Mouse (Mus musculus): ENCODE measurements around the gene Apoc1.

The Apoc1 gene

DNA sequence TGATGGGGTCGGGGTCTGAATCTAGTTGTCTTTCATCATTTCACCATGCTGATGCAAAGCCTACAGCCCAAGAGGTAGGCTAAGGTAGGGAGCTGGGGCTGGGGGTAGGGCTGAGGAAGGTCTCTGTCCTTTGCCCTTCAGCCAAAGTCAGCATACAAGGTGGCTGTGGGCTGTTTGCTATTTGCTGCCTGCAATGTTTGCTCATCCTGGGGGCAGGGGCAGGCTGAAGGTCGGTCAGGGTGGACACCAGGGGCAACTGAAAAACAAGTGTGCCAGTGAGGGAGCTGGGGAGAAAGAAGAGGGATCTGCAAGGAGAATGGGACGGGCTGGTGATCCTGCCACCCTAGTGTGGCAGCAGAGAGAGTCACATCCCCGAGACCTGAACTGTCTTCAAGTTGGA lies 7.1 kb downstream of the Apoc1 start:
- no peak for DNase-seq (ENCODE audit: low spot score)

GRCm38 (mm10) chr7:19683771-19684201 lies 8.7 kb downstream of the Apoc1 start:
- no peak for DNase-seq (ENCODE audit: low spot score)

- no peak for DNase-seq (ENCODE audit: low spot score)
Measured at GRCm38 (mm10) chr7:19682979-19683378, 9.5 kb downstream of the Apoc1 start.

DNA sequence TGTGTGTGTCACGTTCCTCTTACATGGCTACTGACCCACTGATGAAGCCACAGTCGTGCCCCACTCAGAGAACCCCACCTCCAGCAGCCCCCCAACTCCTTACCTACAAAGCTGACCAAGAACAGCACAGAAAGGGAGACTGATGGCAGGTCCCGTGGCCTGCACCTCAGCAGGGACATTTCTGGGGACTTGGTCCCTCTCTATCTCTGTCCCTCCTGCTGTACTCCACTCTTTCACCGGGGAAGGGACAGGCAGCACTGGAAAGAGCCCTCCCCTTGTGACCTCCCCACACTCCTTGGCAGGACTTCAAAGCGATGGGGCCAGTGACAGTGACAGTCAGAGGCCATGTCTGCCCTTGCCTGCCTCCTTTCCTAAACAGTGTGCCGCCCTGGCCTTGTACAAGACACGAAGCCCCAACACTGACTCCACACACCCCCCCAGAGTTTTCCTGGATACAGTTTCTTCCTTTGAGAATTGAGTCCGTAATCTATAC lies 11.2 kb downstream of the Apoc1 start, which contains the start of the genes Gm44805 and Apoc4:
Gm44805 (minus strand) TSS at position 222 of the 493 bp plus-strand sequence.
Apoc4 (minus strand) TSS at position 278 of the 493 bp plus-strand sequence.
- DNase-seq (ENCODE audit: low spot score): no peak

DNA sequence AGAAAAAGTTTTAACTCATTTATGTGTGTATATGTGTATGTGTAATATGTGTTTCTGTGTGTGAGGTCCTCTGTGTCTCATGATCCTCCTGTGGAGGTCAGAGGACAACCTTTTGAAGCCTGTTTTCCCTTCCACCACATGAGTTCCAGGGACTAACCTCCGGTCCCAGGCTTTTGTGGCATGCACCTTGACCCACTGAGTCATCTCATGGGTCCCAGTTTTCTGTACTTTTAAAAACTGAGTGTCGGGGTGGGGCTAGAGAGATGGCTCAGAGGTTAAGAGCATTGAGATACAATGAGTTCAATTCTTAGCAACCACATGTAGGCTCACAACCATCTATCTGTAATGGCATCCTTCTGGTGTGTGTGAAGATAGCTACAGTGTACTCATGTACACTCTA lies 11.8 kb downstream of the Apoc1 start:
- DNase-seq (ENCODE audit: low spot score): no peak

GRCm38 (mm10) chr7:19678901-19679300 lies 13.6 kb downstream of the Apoc1 start:
- no peak for DNase-seq (ENCODE audit: low spot score)

- no peak for DNase-seq (ENCODE audit: low spot score)
Measured at GRCm38 (mm10) chr7:19677872-19678271, 14.6 kb downstream of the Apoc1 start, which contains the start of gene Apoc2. Apoc2 (minus strand) TSS chr7:19677941.

DNA sequence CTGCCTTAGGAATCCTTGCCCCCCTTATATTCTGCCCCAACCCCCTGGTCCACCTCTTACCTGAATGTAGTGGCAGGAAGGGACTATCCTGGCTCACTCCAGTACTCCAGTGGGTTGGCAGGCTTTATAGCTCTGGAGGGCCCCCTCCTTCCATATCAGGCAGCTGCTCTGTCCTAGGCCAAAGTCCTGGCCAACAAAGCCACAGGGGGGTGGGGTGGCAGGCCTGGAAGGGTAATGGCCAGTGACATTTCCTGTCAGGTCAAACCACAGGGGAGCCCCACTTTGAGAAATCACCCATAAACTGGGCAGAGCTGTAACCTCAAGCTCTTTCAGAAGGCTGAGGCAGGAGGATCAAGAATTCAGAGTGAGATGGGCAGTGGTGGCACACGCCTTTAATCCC lies 15.8 kb downstream of the Apoc1 start:
- DNase-seq (ENCODE audit: low spot score): no peak

GRCm38 (mm10) chr7:19675824-19676223 lies 16.6 kb downstream of the Apoc1 start:
- DNase-seq (ENCODE audit: low spot score): no peak

- no peak for DNase-seq (ENCODE audit: low spot score)
Measured at GRCm38 (mm10) chr7:19673083-19673699, 19.3 kb downstream of the Apoc1 start.

GRCm38 (mm10) chr7:19671511-19671910 lies 20.9 kb downstream of the Apoc1 start:
- DNase-seq (ENCODE audit: low spot score): no peak

DNA sequence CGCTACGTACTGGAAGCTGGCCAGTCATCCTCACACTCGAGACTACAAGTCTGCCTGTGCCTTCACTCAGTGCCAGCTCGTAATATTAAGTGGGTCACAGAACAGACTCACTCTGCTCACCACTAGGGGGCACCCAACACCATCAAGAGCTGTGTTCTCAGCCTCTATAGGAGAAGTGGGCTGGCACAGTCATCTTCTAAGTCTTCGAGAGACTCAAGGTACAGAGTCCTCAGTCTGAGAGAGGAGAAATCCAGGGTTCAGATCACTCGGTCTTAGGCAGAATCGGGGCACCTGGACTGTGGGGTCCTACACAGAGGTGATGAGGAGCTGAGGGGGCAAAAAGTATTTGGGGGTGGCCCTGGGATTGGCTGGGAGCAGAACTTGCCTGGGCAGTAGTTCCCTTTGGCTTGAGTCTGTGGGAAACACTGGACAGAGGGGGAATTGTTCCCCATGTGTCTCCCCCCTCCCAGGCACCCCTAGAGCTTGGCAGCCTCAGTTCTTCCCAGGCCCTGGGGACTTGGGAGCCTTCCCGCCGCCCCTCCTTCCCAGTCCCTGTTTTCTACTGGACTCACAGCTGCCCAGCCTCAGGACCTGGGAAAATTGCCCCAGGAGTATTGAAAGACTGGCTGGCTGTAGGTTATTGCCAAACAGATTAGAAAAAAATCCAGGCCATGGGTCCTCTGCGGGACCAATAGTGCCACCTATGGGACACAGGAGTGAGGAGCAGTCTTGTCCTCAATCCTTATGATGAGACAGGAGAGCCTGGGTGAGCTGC lies 23.3 kb downstream of the Apoc1 start:
- peak; percentile 85 for DNase-seq (ENCODE audit: low spot score)

DNA sequence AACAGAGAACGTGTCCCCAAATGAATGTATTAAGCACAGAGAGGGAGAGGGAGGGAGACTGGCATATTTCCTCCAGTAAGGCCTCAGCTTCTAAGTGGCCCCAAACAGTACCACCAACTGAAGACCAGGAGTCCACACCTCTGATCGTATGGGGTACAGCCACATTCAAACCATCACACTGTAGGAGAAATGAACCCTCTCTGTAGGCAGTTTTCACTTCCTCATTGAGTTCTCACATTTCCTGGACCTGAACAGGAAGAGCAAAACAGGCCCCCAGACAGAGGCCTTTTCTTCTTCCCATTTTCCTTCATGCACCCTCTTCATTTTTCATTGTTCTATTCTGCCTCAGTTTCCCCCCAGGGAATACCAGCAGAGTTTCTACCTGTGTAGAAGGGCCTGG lies 25.0 kb downstream of the Apoc1 start:
- DNase-seq (ENCODE audit: low spot score): no peak

GRCm38 (mm10) chr7:19666750-19667149 lies 25.7 kb downstream of the Apoc1 start:
- no peak for DNase-seq (ENCODE audit: low spot score)

DNA sequence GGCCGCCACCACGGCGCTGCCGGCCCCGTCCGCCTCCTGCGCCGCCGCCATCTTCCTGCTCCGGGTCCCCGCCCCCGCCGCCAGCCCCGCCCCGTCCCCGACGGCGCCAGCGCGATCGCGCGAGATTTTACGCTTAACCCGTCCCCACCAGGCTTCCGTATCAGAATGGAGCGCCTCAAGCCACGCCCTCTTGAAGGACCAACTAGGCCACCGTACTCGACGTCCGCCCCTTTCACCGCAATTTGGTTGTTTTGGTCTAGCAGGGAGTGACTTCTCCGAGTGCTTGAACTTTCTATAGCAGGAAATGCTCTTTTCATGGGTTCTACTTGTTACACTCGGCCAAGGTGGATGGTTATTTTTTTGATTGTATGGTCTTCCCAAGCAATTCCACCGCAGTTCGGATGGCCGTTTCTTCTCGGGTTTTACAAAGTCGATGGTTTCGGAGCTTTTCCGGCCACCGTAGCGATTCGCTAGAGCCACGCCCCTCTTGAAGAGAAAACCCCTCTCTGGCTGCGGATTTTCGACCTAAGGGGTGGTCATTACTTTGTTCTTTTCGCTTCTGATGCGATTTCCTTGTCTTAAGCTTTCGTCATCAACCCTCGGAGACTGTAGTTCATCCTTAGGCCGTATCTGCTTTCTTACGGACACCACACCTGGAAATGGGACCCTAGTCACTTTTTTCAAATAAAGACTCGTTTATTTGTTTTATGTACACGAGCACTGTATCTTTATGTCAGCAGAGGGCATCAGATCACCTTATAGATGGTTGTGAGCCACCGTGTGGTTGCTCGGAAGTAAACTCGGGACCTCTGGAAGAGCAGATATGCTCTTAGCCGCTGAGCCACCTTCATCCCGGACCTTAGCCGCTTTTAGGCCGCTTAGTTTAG lies 27.3 kb downstream of the Apoc1 start, which contains the start of gene Clptm1:
Clptm1 (minus strand) TSS at position 79 of the 887 bp plus-strand sequence.
- DNase-seq (ENCODE audit: low spot score): peak; percentile 95

DNA sequence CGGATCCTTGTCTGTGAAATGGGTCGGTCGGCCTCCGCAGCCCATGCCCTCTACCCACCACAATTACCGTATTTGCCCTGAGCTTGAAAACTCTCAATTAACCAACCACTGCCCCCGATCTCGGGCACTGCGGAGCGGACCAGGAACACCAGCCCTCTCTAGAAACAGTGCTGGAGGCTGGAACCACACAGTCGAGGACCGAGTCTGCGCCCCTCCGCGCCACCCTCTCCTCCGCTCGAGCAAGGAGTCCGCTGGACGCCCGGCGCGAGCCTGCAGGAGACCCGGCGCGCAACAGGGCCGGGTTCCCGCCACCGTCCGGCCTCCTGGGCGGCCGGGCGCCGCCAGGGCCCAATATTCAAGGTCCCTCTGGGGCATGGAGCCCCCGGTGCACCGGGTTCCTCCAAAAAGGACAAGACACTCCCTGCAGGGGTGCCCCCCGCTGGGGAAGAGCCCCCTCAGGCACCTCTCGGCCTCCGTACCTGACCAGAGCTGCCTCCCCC lies 28.0 kb downstream of the Apoc1 start:
- no peak for DNase-seq (ENCODE audit: low spot score)

DNA sequence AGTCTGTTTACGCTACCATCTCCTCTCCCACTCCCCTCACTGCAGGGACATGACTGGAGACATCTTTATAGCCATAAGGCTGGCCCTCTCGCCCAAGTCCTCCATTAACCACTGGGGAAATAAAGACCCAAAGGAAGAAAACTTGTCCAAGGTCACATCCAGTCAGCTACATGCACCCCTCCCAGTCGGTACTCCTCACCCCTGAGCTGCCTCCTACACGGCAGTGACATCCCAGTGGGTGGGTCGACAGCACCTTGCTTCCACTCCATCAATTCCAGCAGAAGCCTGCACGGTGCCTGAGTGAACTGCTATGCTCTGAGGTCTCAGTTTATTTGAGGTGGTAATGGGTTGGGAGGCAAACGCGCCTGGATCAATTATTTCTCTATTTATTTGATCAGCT lies 28.5 kb downstream of the Apoc1 start:
- DNase-seq (ENCODE audit: low spot score): peak; percentile 23

GRCm38 (mm10) chr7:19652614-19653013 lies 39.8 kb downstream of the Apoc1 start:
- DNase-seq (ENCODE audit: low spot score): no peak

- no peak for DNase-seq (ENCODE audit: low spot score)
Measured at GRCm38 (mm10) chr7:19651063-19651786, 41.2 kb downstream of the Apoc1 start.

GRCm38 (mm10) chr7:19641223-19641622 lies 51.2 kb downstream of the Apoc1 start:
- DNase-seq (ENCODE audit: low spot score): no peak
